Mouse (Mus musculus) CH12.LX (cell line): ENCODE measurements around the gene Dcpp1. TPM values are rescaled to one million over a fixed set of nuclear protein-coding genes. Genes with fewer than 3 reads are reported as not detected.

ENCODE experiments used
- DNase-seq: peaks from one replicate; pipeline ENCODE4 v3.0.0-alpha.2; 2013; ENCODE audit errors: extremely low read depth
- H3K27ac ChIP-seq: 2 replicates; pipeline ENCODE4 v1.5.1; 2012; ENCODE audit warnings: low read depth, mild to moderate bottlenecking, control low read depth, moderate library complexity; ENCODE audit not compliant: insufficient read depth
- H3K27me3 ChIP-seq: replicated peaks from 2 replicates; pipeline ENCODE3; 2012; ENCODE audit warnings: inconsistent platforms
- H3K36me3 ChIP-seq, 2 experiments: replicated peaks in 1 of 2; 2 replicates each; pipeline versions ENCODE3 to v1.6.1; 2012; ENCODE audit warnings: inconsistent platforms in 1 of 2, low read length in 1 of 2, mild to moderate bottlenecking in 1 of 2, mixed read lengths in 1 of 2, moderate library complexity in 1 of 2; ENCODE audit not compliant: control insufficient read depth in 1 of 2, insufficient read depth in 1 of 2
- H3K4me1 ChIP-seq, 2 experiments: 2 replicates each; pipeline ENCODE4 v1.6.1; 2012; ENCODE audit warnings: inconsistent platforms in 1 of 2, moderate library complexity in 1 of 2; ENCODE audit not compliant: insufficient read depth in 2 of 2, control insufficient read depth in 1 of 2
- H3K4me2 ChIP-seq: 2 replicates; pipeline ENCODE4 v1.6.1; 2012; ENCODE audit warnings: low read depth, mild to moderate bottlenecking, control low read depth; ENCODE audit not compliant: poor library complexity, insufficient read depth, severe bottlenecking
- H3K4me3 ChIP-seq, 3 experiments: fragments of 150-350 bp in 1 of 3; sonication (generic) in 1 of 3; replicated peaks in 1 of 3; 2 replicates each; pipeline versions ENCODE3 to v1.5.1; 2011 to 2012; ENCODE audit warnings: low read depth in 2 of 3, low read length in 2 of 3, mild to moderate bottlenecking in 2 of 3, moderate library complexity in 2 of 3, control low read depth in 1 of 3, improper control_type of control experiment in 1 of 3, inconsistent platforms in 1 of 3, mixed read lengths in 1 of 3; ENCODE audit not compliant: poor library complexity in 1 of 3
- H3K79me2 ChIP-seq: replicated peaks from 2 replicates; pipeline ENCODE4 v1.6.1; 2012; ENCODE audit warnings: mild to moderate bottlenecking, moderate library complexity; ENCODE audit not compliant: control insufficient read depth, poor library complexity, insufficient read depth, severe bottlenecking; ENCODE audit errors: extremely low read depth
- H3K9ac ChIP-seq: 2 replicates; pipeline ENCODE4 v1.6.1; 2012; ENCODE audit warnings: low read depth, mild to moderate bottlenecking, control low read depth, moderate library complexity; ENCODE audit not compliant: insufficient read depth
- H3K9me3 ChIP-seq: replicated peaks from 2 replicates; pipeline ENCODE3; 2012; ENCODE audit warnings: low read length, inconsistent platforms, mixed read lengths
- CHD1 ChIP-seq: IDR thresholded peaks from 2 replicates; pipeline ENCODE4 v1.6.1; 2012; ENCODE audit warnings: low read depth, low read length, improper control_type of control experiment, inconsistent platforms
- CHD2 ChIP-seq: IDR thresholded peaks from 2 replicates; pipeline ENCODE4 v1.6.1; 2011; ENCODE audit warnings: low read length, improper control_type of control experiment
- E2F4 ChIP-seq: IDR thresholded peaks from 2 replicates; pipeline ENCODE4 v1.6.1; 2011; ENCODE audit warnings: low read depth, low read length, improper control_type of control experiment; ENCODE audit not compliant: insufficient replicate concordance
- EP300 ChIP-seq: IDR thresholded peaks from 2 replicates; pipeline ENCODE4 v1.6.1; 2011; ENCODE audit warnings: low read length, improper control_type of control experiment
- ETS1 ChIP-seq: conservative IDR thresholded peaks from 2 replicates; pipeline ENCODE4 v1.6.1; 2012; ENCODE audit warnings: low read depth, mild to moderate bottlenecking, inconsistent platforms, low read length, improper control_type of control experiment, moderate library complexity
- GABPA ChIP-seq: IDR thresholded peaks from 2 replicates; pipeline ENCODE4 v1.6.1; 2012; ENCODE audit warnings: low read depth, low read length, improper control_type of control experiment, inconsistent platforms; ENCODE audit not compliant: insufficient replicate concordance
- HCFC1 ChIP-seq: IDR thresholded peaks from 2 replicates; pipeline ENCODE4 v1.6.1; 2012; ENCODE audit warnings: low read depth, mild to moderate bottlenecking, inconsistent platforms, low read length, improper control_type of control experiment
- IRF4 ChIP-seq: IDR thresholded peaks from 2 replicates; pipeline ENCODE4 v1.6.1; 2014; ENCODE audit warnings: low read depth, mild to moderate bottlenecking, inconsistent platforms, low read length, improper control_type of control experiment
- MAX ChIP-seq: IDR thresholded peaks from 2 replicates; pipeline ENCODE4 v1.6.1; 2011; ENCODE audit warnings: low read length, improper control_type of control experiment
- MXI1 ChIP-seq: IDR thresholded peaks from 2 replicates; pipeline ENCODE4 v1.6.1; 2011; ENCODE audit warnings: mild to moderate bottlenecking, low read depth, low read length, improper control_type of control experiment
- NELFE ChIP-seq: IDR thresholded peaks from 2 replicates; pipeline ENCODE4 v1.6.1; 2011; ENCODE audit warnings: low read depth, low read length, improper control_type of control experiment
- PAX5 ChIP-seq: IDR thresholded peaks from 2 replicates; pipeline ENCODE4 v1.6.1; 2012; ENCODE audit warnings: low read length, inconsistent platforms, mixed read lengths
- POLR2A ChIP-seq: IDR thresholded peaks from 2 replicates; pipeline ENCODE4 v1.6.1; 2011; ENCODE audit warnings: low read depth, mild to moderate bottlenecking, improper control_type of control experiment, low read length
- POLR2AphosphoS2 ChIP-seq: IDR thresholded peaks from 2 replicates; pipeline ENCODE4 v1.6.1; 2011; ENCODE audit warnings: low read depth, low read length, improper control_type of control experiment
- ZC3H11A ChIP-seq: IDR thresholded peaks from 2 replicates; pipeline ENCODE4 v1.6.1; 2012; ENCODE audit warnings: low read depth, mild to moderate bottlenecking, inconsistent platforms, low read length, improper control_type of control experiment
- ZKSCAN1 ChIP-seq: IDR thresholded peaks from 2 replicates; pipeline ENCODE4 v1.6.1; 2012; ENCODE audit warnings: low read depth, inconsistent platforms, low read length, improper control_type of control experiment, borderline replicate concordance
- dilution Hi-C: fragments of 300-500 bp; cut with MboI; formaldehyde crosslinking; loops from 2 replicates; pipeline ENCODE4 v1.14.3; 2020; ENCODE audit warnings: low sequenced_read_pairs; ENCODE audit not compliant: extremely low pct_unique_long_range_greater_than_20kb, extremely low pct_ligation_motif_present
- in situ Hi-C: fragments of 300-500 bp; cut with MboI; formaldehyde crosslinking; loops from 3 replicates; pipeline ENCODE4 v1.14.3; 2019; ENCODE audit warnings: low sequenced_read_pairs, low pct_ligation_motif_present, low pct_unique_long_range_greater_than_20kb, mixed read lengths
- polyA plus RNA-seq: library from polyadenylated mRNA; unstranded; fragments of >175 nt; gene quantifications from 2 replicates; pipeline ENCODE4 v1.2.1, GENCODE M21; 2012; ENCODE audit warnings: low read depth; ENCODE audit not compliant: insufficient read length
- total RNA-seq, 2 experiments: library from RNA; depleted of rRNA; stranded (reverse); fragments of 300-350 nt in 1 of 2; fragments of >200 nt in 1 of 2; gene quantifications; 2 replicates each; pipeline ENCODE4 v1.2.3; 2012 to 2014

Dcpp1 gene
- total and polyA plus RNA-seq, 3 experiments = not detected

- Histone ChIP-seq H3K4me3 (no peak overlapping the region), H3K27ac (no peak overlapping the region), H3K79me2 (no peaks in the 10 kb centered on the region), H3K9me3 (no peaks in the 10 kb centered on the region), H3K36me3 (no peaks in the 10 kb centered on the region), H3K4me1 (no peaks in the 10 kb centered on the region), H3K4me2 (no peak overlapping the region), H3K9ac (no peak overlapping the region), H3K27me3 (peaks cover 50% of the 10 kb centered on the region)
- in situ Hi-C loops = no loop called here
- dilution Hi-C loops = no loop called here
- DNase-seq = no peak
- TF ChIP-seq CHD1 (no peak), NELFE (no peak), PAX5 (no peak), ZKSCAN1 (no peak), ZC3H11A (no peak), GABPA (no peak), MXI1 (no peak), CHD2 (no peak), ETS1 (no peak), HCFC1 (no peak), POLR2AphosphoS2 (no peak), MAX (no peak), E2F4 (no peak), IRF4 (no peak), POLR2A (no peak), EP300 (no peak)
These were observed 50.5 kb downstream of the Dcpp1 start for GRCm38 (mm10) chr17:23931157-23931556.

Other genes starting within 250 kb of the Dcpp1 start
Only the 20 nearest of the 27 such genes appear.
- 0.08 TPM in 1 of 2 replicates, not detected in the other for gene 1520401A03Rik, start 158.1 kb upstream of the Dcpp1 start, total RNA-seq (2012; rRNA removed)
- not detected in 2 replicates for gene 1520401A03Rik, start 158.1 kb upstream of the Dcpp1 start, total RNA-seq (2014; rRNA removed)
- gene 1520401A03Rik, start 158.1 kb upstream of the Dcpp1 start, polyA plus RNA-seq = not detected in 2 replicates
- gene Pkmyt1, start 154.5 kb upstream of the Dcpp1 start, total RNA-seq (2012; rRNA removed) = 21.4 and 25.4 TPM in 2 replicates
- gene Pkmyt1, start 154.5 kb upstream of the Dcpp1 start, total RNA-seq (2014; rRNA removed) = 11.4 and 12.6 TPM in 2 replicates
- gene Pkmyt1, start 154.5 kb upstream of the Dcpp1 start, polyA plus RNA-seq = 30.7 and 37.0 TPM in 2 replicates
- 2.0 and 2.8 TPM in 2 replicates for gene Paqr4, start 140.0 kb upstream of the Dcpp1 start, total RNA-seq (2012; rRNA removed)
- 0.47 and 1.0 TPM in 2 replicates for gene Paqr4, start 140.0 kb upstream of the Dcpp1 start, total RNA-seq (2014; rRNA removed)
- gene Paqr4, start 140.0 kb upstream of the Dcpp1 start, polyA plus RNA-seq = 0.80 and 1.1 TPM in 2 replicates
- 0.34 and 0.55 TPM in 2 replicates for gene Kremen2, start 135.0 kb upstream of the Dcpp1 start, total RNA-seq (2012; rRNA removed)
- 0.14 and 0.23 TPM in 2 replicates for gene Kremen2, start 135.0 kb upstream of the Dcpp1 start, total RNA-seq (2014; rRNA removed)
- 0.21 and 0.23 TPM in 2 replicates for gene Kremen2, start 135.0 kb upstream of the Dcpp1 start, polyA plus RNA-seq
- 26.9 and 28.3 TPM in 2 replicates for gene Flywch1, start 109.3 kb upstream of the Dcpp1 start, total RNA-seq (2012; rRNA removed)
- gene Flywch1, start 109.3 kb upstream of the Dcpp1 start, total RNA-seq (2014; rRNA removed) = 18.8 and 22.2 TPM in 2 replicates
- 22.0 and 23.4 TPM in 2 replicates for gene Flywch1, start 109.3 kb upstream of the Dcpp1 start, polyA plus RNA-seq
- not detected in 2 replicates for gene Flywch2, start 94.8 kb upstream of the Dcpp1 start, total RNA-seq (2012; rRNA removed)
- gene Flywch2, start 94.8 kb upstream of the Dcpp1 start, total RNA-seq (2014; rRNA removed) = not detected in 2 replicates
- gene Flywch2, start 94.8 kb upstream of the Dcpp1 start, polyA plus RNA-seq = not detected in 2 replicates
- 83.6 and 90.4 TPM in 2 replicates for gene Srrm2, start 90.3 kb upstream of the Dcpp1 start, total RNA-seq (2012; rRNA removed)
- gene Srrm2, start 90.3 kb upstream of the Dcpp1 start, total RNA-seq (2014; rRNA removed) = 18.3 and 26.7 TPM in 2 replicates
- 339 and 383 TPM in 2 replicates for gene Srrm2, start 90.3 kb upstream of the Dcpp1 start, polyA plus RNA-seq
- 381 and 386 TPM in 2 replicates for gene Elob, start 51.7 kb upstream of the Dcpp1 start, total RNA-seq (2012; rRNA removed)
- 371 and 534 TPM in 2 replicates for gene Elob, start 51.7 kb upstream of the Dcpp1 start, total RNA-seq (2014; rRNA removed)
- gene Elob, start 51.7 kb upstream of the Dcpp1 start, polyA plus RNA-seq = 250 and 306 TPM in 2 replicates
- gene Prss33, start 44.8 kb upstream of the Dcpp1 start, total RNA-seq (2012; rRNA removed) = not detected in 2 replicates
- gene Prss33, start 44.8 kb upstream of the Dcpp1 start, total RNA-seq (2014; rRNA removed) = not detected in 2 replicates
- not detected in 2 replicates for gene Prss33, start 44.8 kb upstream of the Dcpp1 start, polyA plus RNA-seq
- not detected in 2 replicates for gene Prss32, start 37.0 kb upstream of the Dcpp1 start, total RNA-seq (2012; rRNA removed)
- not detected in 2 replicates for gene Prss32, start 37.0 kb upstream of the Dcpp1 start, total RNA-seq (2014; rRNA removed)
- gene Prss32, start 37.0 kb upstream of the Dcpp1 start, polyA plus RNA-seq = not detected in 2 replicates
- 0.46 and 1.0 TPM in 2 replicates for gene Prss41, start 36.7 kb upstream of the Dcpp1 start, total RNA-seq (2012; rRNA removed)
- gene Prss41, start 36.7 kb upstream of the Dcpp1 start, total RNA-seq (2014; rRNA removed) = 0.16 TPM in 2 replicates
- gene Prss41, start 36.7 kb upstream of the Dcpp1 start, polyA plus RNA-seq = 0.22 and 0.24 TPM in 2 replicates
- not detected in 2 replicates for gene Prss21, start 12.8 kb upstream of the Dcpp1 start, total RNA-seq (2012; rRNA removed)
- not detected in 2 replicates for gene Prss21, start 12.8 kb upstream of the Dcpp1 start, total RNA-seq (2014; rRNA removed)
- not detected in 2 replicates for gene Prss21, start 12.8 kb upstream of the Dcpp1 start, polyA plus RNA-seq
- gene Dcpp2, start within 50 bp of the Dcpp1 start, total RNA-seq (2012; rRNA removed) = not detected in 2 replicates
- not detected in 2 replicates for gene Dcpp2, start within 50 bp of the Dcpp1 start, total RNA-seq (2014; rRNA removed)
- not detected in 2 replicates for gene Dcpp2, start within 50 bp of the Dcpp1 start, polyA plus RNA-seq
- gene Dcpp3, start 36.6 kb downstream of the Dcpp1 start, total RNA-seq (2012; rRNA removed) = not detected in 2 replicates
- gene Dcpp3, start 36.6 kb downstream of the Dcpp1 start, total RNA-seq (2014; rRNA removed) = not detected in 2 replicates
- gene Dcpp3, start 36.6 kb downstream of the Dcpp1 start, polyA plus RNA-seq = not detected in 2 replicates
- not detected in 2 replicates for gene Sbp, start 60.8 kb downstream of the Dcpp1 start, total RNA-seq (2012; rRNA removed)
- gene Sbp, start 60.8 kb downstream of the Dcpp1 start, total RNA-seq (2014; rRNA removed) = not detected in 2 replicates
- not detected in 2 replicates for gene Sbp, start 60.8 kb downstream of the Dcpp1 start, polyA plus RNA-seq
- gene Sbpl, start 74.4 kb downstream of the Dcpp1 start, total RNA-seq (2012; rRNA removed) = not detected in 2 replicates
- gene Sbpl, start 74.4 kb downstream of the Dcpp1 start, total RNA-seq (2014; rRNA removed) = not detected in 2 replicates
- gene Sbpl, start 74.4 kb downstream of the Dcpp1 start, polyA plus RNA-seq = not detected in 2 replicates
- gene Prss30, start 99.7 kb downstream of the Dcpp1 start, total RNA-seq (2012; rRNA removed) = 0.08 TPM in 1 of 2 replicates, not detected in the other
- 0.30 and 0.57 TPM in 2 replicates for gene Prss30, start 99.7 kb downstream of the Dcpp1 start, total RNA-seq (2014; rRNA removed)
- 0.63 and 0.69 TPM in 2 replicates for gene Prss30, start 99.7 kb downstream of the Dcpp1 start, polyA plus RNA-seq
- gene Prss22, start 117.2 kb downstream of the Dcpp1 start, total RNA-seq (2012; rRNA removed) = not detected in 2 replicates
- not detected in 2 replicates for gene Prss22, start 117.2 kb downstream of the Dcpp1 start, total RNA-seq (2014; rRNA removed)
- not detected in 2 replicates for gene Prss22, start 117.2 kb downstream of the Dcpp1 start, polyA plus RNA-seq
- gene Prss27, start 157.3 kb downstream of the Dcpp1 start, total RNA-seq (2012; rRNA removed) = not detected in 2 replicates
- not detected in 2 replicates for gene Prss27, start 157.3 kb downstream of the Dcpp1 start, total RNA-seq (2014; rRNA removed)
- not detected in 2 replicates for gene Prss27, start 157.3 kb downstream of the Dcpp1 start, polyA plus RNA-seq
- 30.1 and 36.9 TPM in 2 replicates for gene Kctd5, start 192.6 kb downstream of the Dcpp1 start, total RNA-seq (2012; rRNA removed)
- gene Kctd5, start 192.6 kb downstream of the Dcpp1 start, total RNA-seq (2014; rRNA removed) = 51.1 and 51.6 TPM in 2 replicates
- gene Kctd5, start 192.6 kb downstream of the Dcpp1 start, polyA plus RNA-seq = 44.3 and 44.6 TPM in 2 replicates